Mouse (Mus musculus): ENCODE results near the gene Brpf3. TPM values are rescaled to one million over a fixed set of nuclear protein-coding genes. Genes with fewer than 3 reads are reported as not detected.

Gene Brpf3
- polyA plus RNA-seq, 1 experiment from 2014 or later = 15.0 TPM

DNA sequence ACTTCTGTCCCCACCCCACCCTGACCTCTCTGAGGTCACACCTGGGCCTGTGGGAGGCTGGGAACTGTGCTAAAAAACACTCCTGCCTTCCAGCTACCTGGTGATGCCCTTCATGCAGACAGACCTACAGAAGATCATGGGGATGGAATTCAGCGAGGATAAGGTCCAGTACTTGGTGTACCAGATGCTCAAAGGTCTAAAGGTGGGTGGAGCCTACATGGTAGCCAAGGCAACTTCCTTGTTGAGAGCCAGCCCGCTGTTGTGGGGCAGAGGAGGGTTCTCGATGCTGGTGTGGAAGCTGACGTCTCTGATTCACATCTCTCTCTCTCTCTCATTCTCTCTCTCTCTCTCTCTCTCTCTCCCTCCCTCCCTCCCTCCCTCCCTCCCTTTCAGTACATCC lies 25.7 kb upstream of the Brpf3 start:
- 79% methylated on average over 4 of the region's 4 CpGs for WGBS
- Histone ChIP-seq H3K27me3 (peaks cover 16% of the 10 kb centered on the region), H3K4me3 (no peak overlapping the region), H3K36me3 (no peaks in the 10 kb centered on the region), H3K4me2 (replicated peaks) (no peak overlapping the region), H3K27ac (replicated peaks) (no peak overlapping the region), H3K4me1 (peaks cover 3% of the 10 kb centered on the region), H3K9ac (replicated peaks) (no peak overlapping the region), H3K9me3 (no peaks in the 10 kb centered on the region)
- no peak for ATAC-seq (ENCODE audit: low FRiP score, low read depth)

- no peaks in the 10 kb centered on the region for H3K36me3 ChIP-seq
- ATAC-seq (ENCODE audit: low FRiP score, low read depth) = no peak
- no peak overlapping the region for H3K4me2 ChIP-seq (replicated peaks)
- no peaks in the 10 kb centered on the region for H3K9me3 ChIP-seq
- no peak overlapping the region for H3K27ac ChIP-seq (replicated peaks)
- WGBS = 82% methylated on average over 3 of the region's 3 CpGs
- H3K9ac ChIP-seq (replicated peaks) = no peak overlapping the region
- H3K4me1 ChIP-seq = no peaks in the 10 kb centered on the region
- H3K27me3 ChIP-seq = 0 out of 2 replicates have a peak, but pooled peaks cover 4% of the 10 kb centered on the region
- no peak overlapping the region for H3K4me3 ChIP-seq
Measured at GRCm38 (mm10) chr17:28776817-28777216, 24.1 kb upstream of the Brpf3 start.

DNA sequence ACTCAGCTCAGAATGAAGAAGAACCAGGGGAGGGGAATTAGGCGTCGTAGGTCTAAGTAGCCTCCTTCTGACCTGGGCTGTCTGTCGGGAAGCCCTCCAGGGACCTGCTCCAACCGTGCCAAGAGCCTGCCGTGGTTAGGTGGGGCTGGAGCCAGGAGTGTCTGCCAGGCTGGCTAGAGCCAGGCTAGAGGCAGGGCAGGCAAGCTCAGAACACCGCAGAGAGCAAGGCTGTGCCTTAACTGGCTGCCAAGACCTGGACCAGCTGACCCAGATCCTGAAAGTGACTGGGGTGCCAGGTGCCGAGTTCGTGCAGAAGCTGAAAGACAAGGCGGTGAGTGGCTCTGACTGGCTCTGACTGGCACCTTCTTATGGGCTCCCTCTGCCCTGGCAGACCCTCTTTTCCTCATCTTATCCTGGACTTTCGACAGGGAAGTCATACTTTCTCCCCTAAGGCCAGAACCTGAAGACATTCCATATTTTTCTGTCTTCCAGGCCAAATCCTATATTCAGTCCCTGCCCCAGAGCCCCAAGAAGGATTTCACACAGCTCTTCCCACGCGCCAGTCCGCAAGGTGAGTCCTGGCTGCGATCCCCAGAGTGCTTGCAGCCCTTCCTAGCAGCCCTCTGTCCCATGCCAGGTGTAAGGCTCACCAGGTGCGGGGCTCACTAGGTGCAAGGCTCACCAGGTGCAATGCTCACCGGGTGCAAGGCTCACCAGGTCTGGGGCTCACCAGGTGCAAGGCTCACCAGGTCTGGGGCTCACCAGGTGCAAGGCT lies 23.5 kb upstream of the Brpf3 start:
- no peak overlapping the region for H3K4me2 ChIP-seq (replicated peaks)

GRCm38 (mm10) chr17:28779735-28780134 lies 21.2 kb upstream of the Brpf3 start:
- WGBS = 90% methylated on average over 3 of the region's 3 CpGs

More for the DNA sequence above, 23.5 kb upstream of the Brpf3 start:
- Histone ChIP-seq H3K4me3 (no peak overlapping the region), H3K9me3 (no peaks in the 10 kb centered on the region), H3K36me3 (no peaks in the 10 kb centered on the region), H3K27me3 (no peaks in the 10 kb centered on the region), H3K9ac (replicated peaks) (no peak overlapping the region), H3K4me1 (no peaks in the 10 kb centered on the region), H3K27ac (replicated peaks) (no peak overlapping the region)
- 88% methylated on average over 16 of the region's 16 CpGs for WGBS
- ATAC-seq (ENCODE audit: low FRiP score, low read depth) = no peak

GRCm38 (mm10) chr17:28780836-28781235 lies 20.1 kb upstream of the Brpf3 start:
- Histone ChIP-seq H3K4me3 (no peak overlapping the region), H3K9ac (replicated peaks) (no peak overlapping the region), H3K36me3 (no peaks in the 10 kb centered on the region), H3K4me1 (no peaks in the 10 kb centered on the region), H3K27ac (replicated peaks) (no peak overlapping the region), H3K4me2 (replicated peaks) (no peak overlapping the region), H3K9me3 (no peaks in the 10 kb centered on the region), H3K27me3 (no peaks in the 10 kb centered on the region)
- ATAC-seq (ENCODE audit: low FRiP score, low read depth) = no peak
- 83% methylated on average over 3 of the region's 3 CpGs for WGBS

More at GRCm38 (mm10) chr17:28779735-28780134, 21.2 kb upstream of the Brpf3 start:
- Histone ChIP-seq H3K9ac (replicated peaks) (no peak overlapping the region), H3K4me3 (no peak overlapping the region), H3K27ac (replicated peaks) (no peak overlapping the region), H3K27me3 (no peaks in the 10 kb centered on the region), H3K36me3 (no peaks in the 10 kb centered on the region), H3K4me1 (no peaks in the 10 kb centered on the region), H3K4me2 (replicated peaks) (no peak overlapping the region), H3K9me3 (no peaks in the 10 kb centered on the region)
- no peak for ATAC-seq (ENCODE audit: low FRiP score, low read depth)

DNA sequence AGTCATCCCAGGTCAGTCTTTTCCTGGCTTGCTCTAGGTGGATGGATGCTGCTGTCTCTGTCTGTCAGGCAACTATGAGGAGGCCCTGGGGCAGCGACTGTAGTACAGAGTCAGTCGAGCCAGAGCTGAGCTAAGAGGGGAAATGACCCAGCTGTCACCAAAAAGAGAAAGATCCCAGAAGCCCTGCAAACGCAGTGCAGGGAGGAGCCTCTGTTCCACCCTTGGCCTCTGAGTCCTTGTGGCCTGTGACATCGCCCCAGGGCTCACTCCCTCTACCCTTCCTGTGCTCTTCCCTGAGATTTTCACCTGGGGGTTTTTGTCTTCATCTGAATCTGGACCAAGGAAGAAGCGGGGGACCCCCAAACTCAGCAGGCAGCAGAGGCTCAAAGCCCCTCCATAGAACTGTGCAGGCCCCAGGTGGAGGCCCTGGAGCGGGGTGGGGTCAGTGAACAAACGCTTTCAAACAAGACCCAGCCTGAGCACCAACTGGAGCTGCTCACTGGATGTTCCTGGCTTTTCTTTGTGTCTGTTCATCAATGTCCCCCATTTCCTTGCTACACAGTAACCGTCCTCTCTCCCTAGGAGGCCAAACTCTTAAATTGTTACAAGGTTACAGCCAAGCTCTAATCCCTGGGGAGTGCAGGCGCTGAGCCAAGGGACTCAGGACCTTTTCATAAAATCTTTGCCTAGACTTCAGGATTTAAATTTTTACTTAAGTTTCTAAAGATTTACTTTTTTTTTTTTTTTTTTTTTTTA lies 19.4 kb upstream of the Brpf3 start:
- Histone ChIP-seq H3K4me3 (no peak overlapping the region), H3K27ac (replicated peaks) (no peak overlapping the region)

GRCm38 (mm10) chr17:28785036-28785435 lies 15.9 kb upstream of the Brpf3 start:
- Histone ChIP-seq H3K36me3 (no peaks in the 10 kb centered on the region), H3K4me1 (no peaks in the 10 kb centered on the region), H3K4me2 (replicated peaks) (no peak overlapping the region), H3K9ac (replicated peaks) (no peak overlapping the region), H3K27ac (replicated peaks) (no peak overlapping the region), H3K27me3 (no peaks in the 10 kb centered on the region), H3K9me3 (no peaks in the 10 kb centered on the region), H3K4me3 (no peak overlapping the region)
- no peak for ATAC-seq (ENCODE audit: low FRiP score, low read depth)
- WGBS = 93% methylated on average over 3 of the region's 3 CpGs

More for the DNA sequence above, 19.4 kb upstream of the Brpf3 start:
- no peaks in the 10 kb centered on the region for H3K9me3 ChIP-seq
- no peaks in the 10 kb centered on the region for H3K36me3 ChIP-seq
- 55% methylated on average over 9 of the region's 9 CpGs for WGBS
- no peak overlapping the region for H3K9ac ChIP-seq (replicated peaks)
- H3K4me2 ChIP-seq (replicated peaks) = no peak overlapping the region
- H3K4me1 ChIP-seq = no peaks in the 10 kb centered on the region
- no peaks in the 10 kb centered on the region for H3K27me3 ChIP-seq
- no peak for ATAC-seq (ENCODE audit: low FRiP score, low read depth)

DNA sequence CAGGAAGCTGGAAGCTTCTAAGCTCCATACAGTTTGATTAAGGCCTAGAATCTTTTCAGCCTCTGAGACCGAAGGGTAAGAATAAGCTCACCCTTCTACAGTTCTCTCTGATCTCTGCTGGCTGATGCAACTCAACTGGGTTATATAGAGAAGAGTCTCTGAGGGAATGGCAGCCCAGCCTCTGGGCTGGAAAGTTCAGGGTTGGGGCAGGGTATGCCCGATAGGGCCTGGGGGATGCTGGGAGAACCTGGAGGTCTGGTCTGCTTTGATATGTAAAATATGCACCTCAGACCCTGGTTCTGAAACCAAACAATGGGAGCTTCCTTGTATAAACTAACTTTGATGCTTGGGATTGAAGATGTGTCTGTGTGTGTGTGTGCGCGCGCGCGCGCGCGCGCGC lies 13.4 kb upstream of the Brpf3 start:
- Histone ChIP-seq H3K9ac (replicated peaks) (no peak overlapping the region), H3K4me2 (replicated peaks) (no peak overlapping the region), H3K9me3 (no peaks in the 10 kb centered on the region), H3K4me3 (no peak overlapping the region), H3K27ac (replicated peaks) (no peak overlapping the region), H3K4me1 (no peaks in the 10 kb centered on the region), H3K36me3 (no peaks in the 10 kb centered on the region), H3K27me3 (no peaks in the 10 kb centered on the region)
- no peak for ATAC-seq (ENCODE audit: low FRiP score, low read depth)
- WGBS = 97% methylated on average over 12 of the region's 12 CpGs

GRCm38 (mm10) chr17:28797031-28797430 lies 3.9 kb upstream of the Brpf3 start:
- H3K27ac ChIP-seq (replicated peaks) = no peak overlapping the region
- H3K4me3 ChIP-seq = no peak overlapping the region
- H3K9ac ChIP-seq (replicated peaks) = no peak overlapping the region
- WGBS = 89% methylated on average over 4 of the region's 4 CpGs
- no peak for ATAC-seq (ENCODE audit: low FRiP score, low read depth)
- peaks cover 17% of the 10 kb centered on the region for H3K4me1 ChIP-seq
- no peaks in the 10 kb centered on the region for H3K27me3 ChIP-seq
- no peaks in the 10 kb centered on the region for H3K9me3 ChIP-seq
- no peaks in the 10 kb centered on the region for H3K36me3 ChIP-seq
- no peak overlapping the region for H3K4me2 ChIP-seq (replicated peaks)

GRCm38 (mm10) chr17:28799291-28800160 lies 1.4 kb upstream of the Brpf3 start:
- H3K4me2 ChIP-seq (replicated peaks) = peak overlapping the region; percentile 91
- H3K36me3 ChIP-seq = no peaks in the 10 kb centered on the region
- no peaks in the 10 kb centered on the region for H3K9me3 ChIP-seq
- no peaks in the 10 kb centered on the region for H3K27me3 ChIP-seq
- H3K4me1 ChIP-seq = peaks cover 30% of the 10 kb centered on the region
- peak overlapping the region; percentile 95 for H3K4me3 ChIP-seq
- H3K9ac ChIP-seq (replicated peaks) = peak overlapping the region; percentile 100; the same call in 1 of the 2 replicates
- WGBS = 20% methylated on average over 14 of the region's 14 CpGs
- no peak for ATAC-seq (ENCODE audit: low FRiP score, low read depth)
- H3K27ac ChIP-seq (replicated peaks) = 0 out of 2 replicates have a peak overlapping the region, but pooled peaks have one; percentile 2

DNA sequence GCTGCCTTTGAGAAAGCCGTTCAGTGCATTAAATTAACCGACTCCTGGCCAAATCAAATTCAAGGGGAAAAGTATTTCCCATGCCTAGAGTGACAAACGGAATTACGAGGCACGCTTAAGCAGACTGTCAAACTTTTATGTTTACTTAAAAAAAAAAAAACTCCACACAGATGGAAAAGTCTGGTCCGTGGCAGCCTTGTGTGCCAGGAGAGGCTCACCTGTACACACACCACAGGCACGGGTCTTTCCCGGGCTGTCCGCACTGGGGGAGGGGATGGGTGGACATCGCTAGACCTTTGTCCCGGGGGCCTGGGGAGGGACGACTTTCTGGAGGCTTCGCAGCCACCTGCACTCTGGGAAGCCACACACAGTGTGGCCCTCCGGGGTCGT lies 614 bp upstream of the Brpf3 start:
- Histone ChIP-seq H3K4me1 (peaks cover 30% of the 10 kb centered on the region), H3K9ac (replicated peaks) (peak overlapping the region; percentile 100), H3K27me3 (no peaks in the 10 kb centered on the region), H3K4me2 (replicated peaks) (peak overlapping the region; percentile 91), H3K36me3 (peaks cover 3% of the 10 kb centered on the region; the same call in 1 of the 2 replicates), H3K4me3 (peak overlapping the region; percentile 95), H3K9me3 (no peaks in the 10 kb centered on the region), H3K27ac (replicated peaks) (peak overlapping the region; percentile 99)
- no peak for ATAC-seq (ENCODE audit: low FRiP score, low read depth)
- WGBS = 2% methylated on average over 15 of the region's 15 CpGs
